In genomic region chr7:128580318-128580717, GRCm38 (mm10) we compare ENCODE assay signal across 23 mouse cellular contexts.
"Had no signal": no experiment of that assay in that cellular context is flagged by ENCODE, and none has a peak within 500 bp of the region (broad histone marks: within the 10 kb centered on the region; RNA-seq: fewer than 3 reads in every experiment).

No protein-coding gene starts in this region.

- H3K4me1 ChIP-seq: limb, embryonic 12.5 days had no signal

- H3K4me2 ChIP-seq: heart, embryonic 12.5 days; hindbrain, embryonic 13.5 days; hindbrain, embryonic 15.5 days; kidney, embryonic 15.5 days; limb, embryonic 12.5 days had no signal

- H3K9ac ChIP-seq: heart, embryonic 12.5 days; hindbrain, embryonic 13.5 days; hindbrain, embryonic 15.5 days; kidney, embryonic 15.5 days; limb, embryonic 12.5 days had no signal

- H3K36me3 ChIP-seq: heart, embryonic 10.5 days; heart, embryonic 12.5 days; hindbrain, embryonic 13.5 days; hindbrain, embryonic 15.5 days; kidney, embryonic 15.5 days; limb, embryonic 10.5 days; limb, embryonic 12.5 days had no signal

- DNase-seq: gastrocnemius, adult 2 months; gastrocnemius, postnatal 10 days; gastrocnemius, postnatal 25 days; heart, adult 18-20 months; heart, postnatal 14 days; heart, postnatal 36 days; kidney, adult 11 months; kidney, adult 2 months; kidney, adult 9 months; kidney, postnatal 14 days; kidney, postnatal 36 days; layer of hippocampus, adult 9-11 months; layer of hippocampus, postnatal 36 days had no signal

- ATAC-seq: hindbrain, postnatal 0 days; intestine, embryonic 16.5 days had no signal

- H3K4me3 ChIP-seq: gastrocnemius, adult 2 months; heart, embryonic 10.5 days; heart, embryonic 12.5 days; hindbrain, embryonic 13.5 days; hindbrain, embryonic 15.5 days; kidney, embryonic 15.5 days; limb, embryonic 10.5 days; limb, embryonic 12.5 days had no signal

- H3K27me3 ChIP-seq: heart, embryonic 12.5 days; hindbrain, embryonic 13.5 days; hindbrain, embryonic 15.5 days; kidney, embryonic 15.5 days; limb, embryonic 12.5 days had no signal

- H3K27ac ChIP-seq: gastrocnemius, adult 2 months; heart, embryonic 10.5 days; hindbrain, embryonic 13.5 days; hindbrain, embryonic 15.5 days; hindbrain, postnatal 0 days; kidney, embryonic 15.5 days; kidney, postnatal 0 days; limb, embryonic 10.5 days; limb, embryonic 12.5 days had no signal

- H3K9me3 ChIP-seq: heart, embryonic 10.5 days; heart, embryonic 12.5 days; hindbrain, embryonic 13.5 days; hindbrain, embryonic 15.5 days; kidney, embryonic 15.5 days; limb, embryonic 10.5 days; limb, embryonic 12.5 days had no signal
